Mouse (Mus musculus) left cerebral cortex, postnatal 25 days (tissue): ENCODE data around the gene Adk. TPM values are rescaled to one million over a fixed set of nuclear protein-coding genes. Genes with fewer than 3 reads are reported as not detected.

Source experiments
- DNase-seq, 2 experiments: peaks; one replicate each; pipeline ENCODE4 v3.0.0; 2022; ENCODE audit warnings: low spot score in 2 of 2, mixed read lengths in 1 of 2
- intact Hi-C: fragments of 180-260 bp; cut with DNase I; formaldehyde crosslinking; loops from one replicate; pipeline ENCODE4 v1.15.1; 2025
- total RNA-seq, 2 experiments: library from RNA; stranded (reverse); gene quantifications; 2 replicates each; pipeline ENCODE4 v1.2.3; 2021

The Adk gene
- total RNA-seq, 2 experiments from 2014 or later = 66.5 to 76.3 TPM

DNA sequence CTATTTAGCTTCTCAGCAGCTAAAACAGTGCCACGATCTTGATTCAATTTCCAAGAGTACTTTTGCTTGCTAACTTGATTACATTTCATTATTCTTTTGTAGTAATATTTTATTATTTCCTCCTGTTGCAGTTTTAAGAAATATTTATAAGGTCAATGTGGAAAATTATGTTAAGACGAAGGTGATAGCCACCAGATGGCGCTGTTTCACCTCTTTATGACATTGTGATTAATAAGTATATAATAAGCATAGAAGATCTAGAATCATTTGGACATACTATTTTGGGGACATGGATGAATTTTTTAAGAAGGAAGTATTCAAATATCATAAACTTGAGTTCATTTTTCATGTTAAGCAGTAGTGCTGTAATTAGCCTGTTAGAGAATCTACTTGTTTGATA is 68.1 kb downstream of the Adk start:
- DNase-seq = peak; percentile 38 to 45
- intact Hi-C loops = loop anchor here (5.0 kb wide), 2 partner anchors 622 to 732 kb away; no protein-coding TSS in a partner anchor

DNA sequence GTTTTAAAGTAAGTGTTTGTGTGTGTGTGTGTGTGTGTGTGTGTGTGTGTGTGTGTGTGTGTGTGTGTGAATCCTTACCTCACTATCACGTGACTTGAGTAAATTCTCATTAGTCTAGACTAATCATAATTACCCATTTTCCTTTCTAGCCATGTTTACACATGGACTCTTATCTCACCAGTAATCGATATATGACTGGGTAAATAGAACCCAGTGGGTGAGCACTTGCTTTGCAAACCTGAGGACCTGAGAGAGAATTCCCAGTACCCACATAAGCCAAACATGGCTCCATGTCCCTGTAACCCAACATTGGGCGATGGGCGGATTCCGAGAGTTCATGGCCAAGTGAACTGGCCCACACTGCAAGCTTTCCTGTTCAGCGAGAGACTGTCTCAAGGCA is 74.8 kb downstream of the Adk start:
- intact Hi-C loops = no loop called here
- DNase-seq = no peak

DNA sequence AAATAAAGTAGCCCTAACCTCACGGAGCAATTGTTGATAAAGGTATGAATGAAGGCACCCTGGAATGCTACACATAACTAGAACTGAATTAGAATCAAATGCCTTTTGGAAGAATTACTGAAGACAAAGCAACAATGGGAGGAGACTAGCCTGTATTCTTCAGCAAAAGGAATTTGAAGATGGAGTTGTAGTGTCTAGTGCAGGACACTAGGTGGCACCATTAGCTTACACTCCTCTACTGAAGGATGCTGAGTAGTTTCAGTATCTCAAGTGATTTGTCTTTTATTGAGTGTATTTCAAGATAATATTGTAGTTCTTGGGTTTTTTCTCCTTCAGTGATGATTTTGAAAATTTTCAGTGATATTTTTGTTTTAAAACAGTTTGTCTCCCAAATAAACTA is 84.5 kb downstream of the Adk start:
- intact Hi-C loops = loop anchor here (2.0 to 5.0 kb wide), 4 partner anchors 362 to 715 kb away; no protein-coding TSS in a partner anchor
- DNase-seq = peak; percentile 76 to 88

DNA sequence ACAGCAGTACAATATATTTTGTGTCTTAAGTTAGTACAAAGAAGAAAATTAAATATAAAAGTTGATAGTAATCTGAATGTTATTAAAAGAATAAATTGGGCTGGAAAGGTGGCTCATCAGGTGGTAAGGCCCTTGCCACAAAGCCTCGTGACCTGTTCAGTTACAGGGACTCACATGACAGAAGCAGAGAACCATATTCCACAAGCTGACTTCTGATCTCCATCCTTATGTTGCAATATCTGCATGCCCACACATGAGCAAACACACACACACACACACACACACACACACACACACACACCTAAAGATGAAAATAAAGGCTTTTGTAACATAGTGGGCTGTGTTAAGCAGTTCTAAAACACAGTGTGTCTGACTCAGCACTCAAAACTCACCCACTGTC is 90.2 kb downstream of the Adk start:
- peak in 1 of 2 experiments; percentile 24 for DNase-seq
- intact Hi-C loops = no loop called here

DNA sequence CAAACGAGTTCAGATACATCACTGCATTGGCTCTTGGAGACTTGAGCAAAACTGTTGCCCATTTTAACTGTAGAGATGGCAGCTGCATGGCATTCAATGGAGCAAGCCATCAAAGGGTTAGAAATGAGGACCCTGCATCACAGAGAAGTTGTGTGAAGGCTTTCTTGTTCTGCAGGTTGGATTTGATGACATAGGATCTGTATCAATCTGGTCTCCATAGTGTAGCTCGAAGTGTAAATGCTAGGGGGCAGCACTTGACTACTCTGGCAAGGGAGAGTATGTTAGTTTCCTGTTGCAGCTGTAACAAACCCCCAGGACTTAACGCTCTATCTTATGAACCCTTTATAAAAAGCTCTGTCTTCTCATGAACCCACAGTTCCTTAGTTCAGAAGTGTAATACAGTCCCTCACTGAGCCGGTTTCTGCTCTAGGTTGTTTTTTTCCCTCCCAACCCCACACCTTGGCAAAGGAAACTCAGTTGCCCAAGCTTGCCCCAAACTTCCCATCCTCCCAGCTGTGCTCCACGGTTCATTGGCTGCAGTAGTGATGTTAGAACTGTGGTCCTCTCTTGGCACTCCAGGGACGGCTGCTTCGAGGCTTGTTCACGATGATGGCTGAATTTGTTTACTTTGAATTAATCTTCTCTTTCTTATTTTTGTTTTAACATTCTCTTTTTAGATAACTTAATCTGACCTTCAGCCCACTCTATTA is 91.2 kb downstream of the Adk start:
- peak in 1 of 2 experiments; percentile 25 for DNase-seq
- intact Hi-C loops = no loop called here

DNA sequence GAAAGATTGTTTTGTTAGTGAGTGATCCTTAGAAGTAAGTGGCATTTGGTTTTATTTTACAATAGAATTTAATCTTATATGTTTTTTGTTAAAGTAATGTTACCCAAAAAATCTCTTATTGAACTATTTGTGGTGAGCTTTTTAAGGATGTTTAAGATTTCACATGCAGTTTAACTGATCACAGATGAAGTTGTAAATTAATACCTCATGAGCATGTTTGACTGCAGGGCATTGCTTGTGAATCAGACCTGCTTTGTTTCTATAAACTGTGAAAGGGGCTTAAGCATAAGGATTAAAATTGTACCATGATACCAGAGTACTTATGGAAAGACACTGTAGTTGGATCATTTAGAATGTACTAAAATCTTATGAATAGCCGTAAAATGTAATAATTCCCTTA is 94.8 kb downstream of the Adk start:
- intact Hi-C loops = no loop called here
- no peak for DNase-seq

DNA sequence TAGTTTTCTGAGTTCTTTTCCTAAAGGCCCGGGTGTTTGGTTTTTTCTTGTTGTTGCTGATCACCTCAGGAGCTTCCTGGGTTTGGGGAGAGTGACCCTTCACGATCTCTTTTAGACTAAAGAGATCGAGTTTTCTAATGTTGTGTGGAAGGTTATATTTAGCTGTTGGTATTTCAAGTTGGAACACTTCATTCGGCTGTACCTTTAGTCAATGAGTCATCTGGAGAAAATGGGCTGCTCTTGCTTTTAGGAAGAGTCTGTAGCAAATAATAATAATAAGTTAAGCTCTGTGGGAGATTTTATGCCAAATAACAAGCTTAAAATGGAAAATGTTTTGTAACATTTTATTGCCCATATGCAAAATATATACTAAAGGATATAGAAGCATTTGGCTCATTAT is 97.9 kb downstream of the Adk start:
- DNase-seq = peak in 1 of 2 experiments; percentile 19
- intact Hi-C loops = no loop called here

DNA sequence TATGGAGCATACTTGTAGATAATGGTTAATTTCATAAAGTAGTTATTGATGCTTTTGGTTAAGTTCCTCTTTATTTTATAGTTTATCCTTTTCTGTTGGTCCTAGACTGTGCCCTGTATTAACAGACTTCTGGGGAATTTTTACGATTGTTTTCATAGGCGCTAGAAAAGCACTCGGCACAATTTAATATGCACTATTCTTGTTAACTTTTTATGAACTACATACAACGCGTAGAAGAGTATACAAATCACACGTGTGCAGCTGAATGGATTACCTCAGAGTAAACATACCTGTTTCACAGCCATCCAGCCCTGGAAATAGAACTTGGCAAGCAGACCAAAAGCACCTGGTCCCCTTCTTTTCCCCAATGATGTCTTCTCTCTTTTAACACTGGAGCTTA is 99.7 kb downstream of the Adk start:
- DNase-seq = no peak
- intact Hi-C loops = no loop called here

DNA sequence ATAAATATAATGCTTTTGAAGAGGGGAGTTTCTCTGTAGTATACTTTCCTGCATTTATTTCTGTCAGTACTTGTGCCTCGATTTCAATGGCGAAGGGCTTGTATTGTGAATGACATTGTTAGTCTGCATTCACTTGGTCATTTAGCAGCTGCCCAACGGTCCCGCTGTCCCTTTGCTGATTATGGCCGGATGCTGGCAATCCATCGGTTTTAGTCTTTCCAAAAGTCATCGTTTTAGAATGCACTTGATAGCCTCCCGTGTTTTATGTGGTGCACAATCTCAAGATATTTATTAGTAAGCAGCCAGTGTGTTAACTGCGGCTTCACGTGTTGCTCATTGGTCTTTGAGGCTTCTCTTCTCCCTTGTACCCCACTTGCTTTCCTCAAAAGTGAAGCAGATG is 113.3 kb downstream of the Adk start:
- intact Hi-C loops = no loop called here
- no peak for DNase-seq

DNA sequence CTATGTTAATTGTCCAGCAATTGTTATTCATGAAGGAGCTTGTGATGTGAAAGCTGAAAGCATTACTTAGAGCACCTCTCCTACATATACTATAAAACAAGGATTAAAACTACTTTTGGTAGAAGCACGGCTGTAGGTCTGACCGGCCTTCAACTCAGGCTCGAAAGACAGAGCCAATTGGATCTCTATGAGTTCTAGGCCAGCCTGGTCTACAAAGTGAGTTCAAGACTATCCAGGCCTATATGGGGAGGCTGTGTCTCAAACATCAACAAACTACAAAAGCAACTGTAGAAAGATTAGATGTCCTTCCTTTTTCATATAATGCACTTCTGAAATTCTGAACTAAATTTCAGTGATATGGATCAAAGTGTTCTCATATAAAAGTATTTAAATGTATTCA is 113.7 kb downstream of the Adk start:
- intact Hi-C loops = no loop called here
- no peak for DNase-seq

DNA sequence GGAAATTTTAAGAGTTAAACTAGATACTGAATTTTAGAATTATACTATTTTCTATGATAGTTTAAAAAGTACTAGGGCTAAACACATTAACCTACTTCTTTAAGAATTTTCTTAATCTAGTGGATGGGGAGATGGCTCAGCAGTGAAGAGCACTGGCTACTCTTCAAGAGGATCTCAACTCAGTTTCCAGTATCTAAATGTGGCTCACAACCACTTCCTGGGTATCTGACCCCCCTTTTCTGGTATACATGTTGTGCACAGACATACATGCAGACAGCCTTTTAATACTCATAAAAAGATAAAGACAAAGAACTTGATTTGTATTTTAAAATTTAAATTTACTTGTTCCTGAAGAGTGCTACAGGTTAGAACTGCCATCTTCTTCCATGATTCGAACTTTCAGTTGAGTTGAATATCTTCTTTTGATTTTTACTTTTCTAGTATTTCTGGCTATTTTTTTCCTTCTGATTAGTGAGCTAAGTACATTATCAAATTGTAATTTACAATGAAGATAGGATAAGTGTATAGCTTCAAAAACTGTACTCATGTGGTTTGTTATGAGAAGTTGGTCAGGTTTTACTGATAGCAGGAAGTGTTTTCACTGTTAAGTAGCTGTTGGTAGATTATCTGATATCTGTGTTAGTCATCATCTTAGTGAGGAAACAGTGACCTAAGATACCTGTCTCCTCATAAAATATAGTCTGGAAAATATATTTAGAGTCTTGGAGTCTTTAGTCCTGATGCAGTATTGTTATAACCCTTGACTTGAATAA is 121.8 kb downstream of the Adk start:
- intact Hi-C loops = no loop called here
- no peak for DNase-seq

DNA sequence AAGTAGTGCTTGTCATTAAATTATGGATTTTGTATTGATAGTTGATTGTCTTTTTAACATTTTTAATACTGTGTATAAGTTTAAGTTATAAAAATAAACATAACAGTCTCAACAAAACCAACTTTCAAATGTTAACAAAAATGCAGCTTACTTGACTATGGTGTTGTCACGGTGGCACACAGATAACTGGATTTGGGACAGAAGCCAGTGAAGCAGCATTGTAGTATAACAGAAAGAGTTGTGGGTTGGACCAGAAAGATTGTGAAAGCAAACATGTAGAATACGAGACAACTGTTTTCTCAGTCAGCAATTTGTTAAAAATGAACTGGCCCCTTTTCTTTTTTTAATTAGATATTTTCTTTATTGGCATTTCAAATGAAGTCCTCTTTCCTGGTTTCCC is 122.4 kb downstream of the Adk start:
- no peak for DNase-seq
- intact Hi-C loops = no loop called here

DNA sequence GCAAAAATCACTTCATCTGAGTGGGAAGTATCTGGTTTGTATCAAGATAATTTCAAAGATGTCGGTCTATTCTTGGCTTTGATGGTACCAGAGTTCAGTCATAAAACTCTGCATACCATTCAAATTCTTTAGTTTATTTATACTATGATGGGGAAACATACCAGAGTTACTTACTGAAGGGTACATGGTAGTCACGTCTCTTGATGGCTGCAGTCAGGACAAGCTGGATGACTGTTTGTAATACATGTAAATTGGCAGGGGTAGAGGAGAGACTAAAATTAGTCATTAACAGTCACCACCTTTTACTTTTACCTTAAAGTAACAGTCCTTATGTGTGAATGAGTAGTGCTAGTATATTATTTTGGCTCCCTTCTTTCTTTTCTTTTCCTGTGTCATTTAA is 125.4 kb downstream of the Adk start:
- intact Hi-C loops = no loop called here
- DNase-seq = no peak

DNA sequence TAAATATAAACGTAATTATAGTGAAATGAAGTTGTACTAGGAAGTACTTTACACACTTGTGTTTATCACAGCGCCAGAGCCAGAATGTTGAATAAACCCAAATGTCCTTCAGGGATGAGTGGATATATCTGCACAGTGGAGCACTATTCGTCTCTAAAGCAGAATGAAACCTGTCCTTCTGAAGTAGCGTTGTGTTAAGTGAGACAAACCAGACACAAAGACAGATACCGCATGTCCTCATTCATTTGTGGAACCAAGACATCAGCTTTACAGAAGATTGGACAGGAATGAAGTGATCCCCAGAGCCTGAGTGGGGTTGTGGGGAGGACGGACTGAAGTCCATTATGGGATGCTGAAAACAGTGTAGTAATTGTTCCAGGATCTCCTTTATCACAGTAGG is 126.0 kb downstream of the Adk start:
- no peak for DNase-seq
- intact Hi-C loops = no loop called here

DNA sequence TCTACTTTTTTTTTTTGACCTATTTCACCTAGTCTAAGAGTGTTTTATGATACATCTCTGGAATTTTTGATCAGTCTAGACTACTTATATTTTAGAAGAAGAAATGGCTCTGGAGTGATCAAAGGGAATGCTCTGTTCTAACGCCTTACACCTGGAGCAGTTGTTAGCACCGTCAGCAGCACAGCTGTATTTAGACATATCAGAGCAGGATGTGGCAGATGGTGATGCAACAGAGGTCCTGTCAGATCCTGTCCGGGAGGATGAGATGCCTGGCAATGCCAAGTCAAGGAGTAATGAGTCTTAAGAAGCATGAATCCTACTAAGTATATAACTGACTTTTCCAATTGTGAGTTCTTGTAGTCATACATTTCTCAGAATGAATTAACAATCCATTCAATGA is 128.7 kb downstream of the Adk start:
- intact Hi-C loops = no loop called here
- no peak for DNase-seq

DNA sequence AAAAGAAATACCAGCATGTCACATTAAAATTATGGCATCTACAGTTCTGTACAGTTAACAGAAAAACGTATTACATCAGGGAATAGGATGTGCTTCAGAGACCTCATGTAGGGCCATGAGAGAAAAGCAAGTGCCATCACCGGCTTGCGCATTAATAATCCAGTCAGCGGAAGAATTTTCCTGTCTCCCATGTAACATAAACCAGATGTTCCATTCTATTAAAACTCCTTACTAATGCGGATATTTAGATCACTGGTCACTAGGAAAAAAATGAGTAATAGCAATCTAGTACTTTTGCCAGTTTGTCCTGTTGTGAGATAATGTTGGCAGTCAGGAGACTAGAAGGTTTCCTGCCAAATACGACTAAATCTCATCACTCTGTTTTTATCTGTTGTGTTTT is 139.6 kb downstream of the Adk start:
- intact Hi-C loops = no loop called here

DNA sequence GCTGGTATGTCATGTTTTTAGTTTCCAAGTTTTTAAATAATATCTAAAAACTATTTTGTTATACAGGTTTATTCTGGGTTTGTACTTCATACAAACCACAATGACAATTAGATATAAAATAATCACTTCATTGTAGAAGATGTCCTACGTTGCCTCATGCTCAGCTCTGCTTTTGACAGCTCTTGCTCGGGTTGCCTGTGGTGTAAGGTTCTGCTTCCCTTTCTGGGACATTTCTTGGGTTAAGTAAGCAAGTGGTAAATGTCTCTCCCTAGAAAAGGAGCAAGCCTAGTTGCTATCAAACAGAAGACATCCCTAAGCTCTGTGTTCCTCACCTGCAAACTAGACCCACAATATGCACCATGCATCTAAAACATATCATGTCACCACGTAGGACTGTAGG is 140.4 kb downstream of the Adk start:
- intact Hi-C loops = no loop called here

More for the DNA sequence above, 139.6 kb downstream of the Adk start:
- DNase-seq = no peak

DNA sequence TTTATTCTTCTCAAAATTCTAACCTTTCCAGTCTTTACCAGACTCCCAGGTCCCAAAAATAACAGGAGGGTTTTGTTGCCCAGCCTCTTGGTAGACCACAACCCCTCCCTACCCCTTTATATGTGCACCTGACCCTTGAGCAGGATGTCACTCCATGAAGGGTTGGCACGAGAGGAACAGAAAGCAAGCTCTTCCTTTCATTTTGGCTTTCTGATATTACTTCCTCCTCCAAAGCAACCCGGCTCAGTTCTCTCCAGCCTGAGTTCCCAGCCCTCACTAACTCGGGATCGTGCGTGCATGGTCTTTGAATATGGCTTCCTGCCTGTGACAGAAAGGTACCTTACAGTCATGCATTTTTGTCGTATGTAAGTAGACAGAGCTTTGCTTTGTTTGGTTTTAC is 142.0 kb downstream of the Adk start:
- DNase-seq = no peak
- intact Hi-C loops = no loop called here

More for the DNA sequence above, 140.4 kb downstream of the Adk start:
- DNase-seq = no peak

DNA sequence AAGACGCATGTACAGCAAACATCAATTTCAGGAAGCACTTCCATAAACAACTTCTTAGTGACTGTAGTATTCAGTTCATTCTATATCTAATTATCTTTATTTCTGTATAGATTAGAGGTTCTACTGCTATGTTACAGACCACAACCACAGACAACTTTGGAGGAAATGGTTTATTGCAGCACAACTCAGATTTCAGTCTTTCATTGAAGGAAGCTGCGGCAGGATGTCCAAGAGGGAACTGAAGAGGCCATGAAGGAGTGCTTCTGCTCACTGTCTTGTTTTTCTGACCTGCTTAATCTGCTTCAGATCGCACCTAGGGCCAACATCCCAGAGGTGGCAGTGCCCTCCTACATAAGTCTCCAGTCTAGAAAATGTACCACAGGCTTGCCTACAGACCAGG is 148.5 kb downstream of the Adk start:
- intact Hi-C loops = no loop called here

DNA sequence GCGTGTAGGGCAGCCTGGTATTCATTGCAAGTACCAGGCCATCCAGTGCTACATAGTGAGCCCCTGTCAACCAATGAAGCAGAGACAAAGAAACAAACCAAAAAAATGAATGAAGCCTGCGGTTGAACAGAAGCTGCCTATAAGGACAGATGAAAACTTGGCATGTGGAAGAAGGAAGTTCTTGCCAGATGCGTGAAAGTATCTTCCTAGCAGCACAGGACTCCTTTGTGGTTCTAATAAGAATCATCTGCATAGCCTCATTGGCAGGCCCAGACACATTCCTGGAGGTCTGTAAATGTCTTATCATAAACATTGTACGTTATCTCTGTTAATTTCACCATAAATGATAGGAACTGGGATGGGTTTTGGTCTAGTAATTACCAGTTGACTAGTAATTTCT is 154.1 kb downstream of the Adk start:
- intact Hi-C loops = no loop called here
- no peak for DNase-seq

More for the DNA sequence above, 148.5 kb downstream of the Adk start:
- DNase-seq = no peak

DNA sequence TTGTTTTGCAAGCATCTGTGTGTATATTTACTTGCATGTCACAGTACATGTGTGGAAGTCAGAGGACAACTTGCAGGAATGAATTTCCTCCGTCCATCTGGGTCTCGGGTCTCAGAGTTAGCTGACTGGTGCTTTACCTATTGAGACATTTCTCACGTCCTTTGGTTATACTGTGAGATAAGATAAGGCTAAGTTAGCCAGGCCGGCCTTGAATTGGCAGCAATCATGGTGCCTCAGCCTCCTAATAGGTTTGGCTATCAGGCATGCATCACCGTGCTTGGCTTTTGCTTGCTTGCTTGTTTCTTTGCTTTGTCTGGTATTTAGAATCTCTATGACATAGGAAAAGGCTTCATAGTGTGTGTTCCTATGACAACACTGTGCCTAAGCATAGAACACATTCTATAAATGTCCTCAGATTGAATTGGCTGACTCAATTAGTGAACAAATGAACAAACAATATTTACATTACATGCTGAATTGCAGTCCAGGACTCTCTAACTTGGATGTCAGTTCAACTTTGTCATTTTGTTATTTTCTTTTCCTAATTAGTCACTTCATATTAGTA is 169.3 kb downstream of the Adk start:
- DNase-seq = peak in 1 of 2 experiments; percentile 36
- intact Hi-C loops = no loop called here
